Mouse (Mus musculus): ENCODE data around the gene Plod2.

Gene Plod2

GRCm38 (mm10) chr9:92541977-92542561 is at the start of gene Plod2:
Gene Plod2, plus strand, starts transcription at chr9:92542223.
- DNase-seq = peak; percentile 61

GRCm38 (mm10) chr9:92499710-92500410 is 42.2 kb upstream of the Plod2 start:
- DNase-seq = peak; percentile 94

- DNase-seq = no peak
These were observed 37.8 kb upstream of the Plod2 start for GRCm38 (mm10) chr9:92504256-92504655.

- DNase-seq = no peak
These were observed 37.1 kb upstream of the Plod2 start for GRCm38 (mm10) chr9:92504889-92505288.

GRCm38 (mm10) chr9:92511696-92512095 is 30.3 kb upstream of the Plod2 start:
- DNase-seq = no peak

- no peak for DNase-seq
These were observed 25.0 kb upstream of the Plod2 start for GRCm38 (mm10) chr9:92517036-92517435.

GRCm38 (mm10) chr9:92520751-92521150 is 21.3 kb upstream of the Plod2 start:
- no peak for DNase-seq

- DNase-seq = no peak
These were observed 17.5 kb upstream of the Plod2 start for GRCm38 (mm10) chr9:92524506-92524905.

- DNase-seq = no peak
These were observed 12.0 kb upstream of the Plod2 start for GRCm38 (mm10) chr9:92530055-92530454.

GRCm38 (mm10) chr9:92537735-92538134 is 4.3 kb upstream of the Plod2 start:
- no peak for DNase-seq

GRCm38 (mm10) chr9:92538216-92538615 is 3.8 kb upstream of the Plod2 start:
- DNase-seq = no peak

- peak; percentile 49 for DNase-seq
These were observed 781 bp downstream of the Plod2 start for GRCm38 (mm10) chr9:92542591-92543416.

- DNase-seq = no peak
These were observed 2.1 kb downstream of the Plod2 start for GRCm38 (mm10) chr9:92544146-92544545.

- DNase-seq = no peak
These were observed 3.0 kb downstream of the Plod2 start for GRCm38 (mm10) chr9:92545021-92545420.

- DNase-seq = no peak
These were observed 4.4 kb downstream of the Plod2 start for GRCm38 (mm10) chr9:92546446-92546845.

GRCm38 (mm10) chr9:92547106-92547505 is 5.1 kb downstream of the Plod2 start:
- DNase-seq = no peak

- DNase-seq = no peak
These were observed 5.8 kb downstream of the Plod2 start for GRCm38 (mm10) chr9:92547821-92548220.

- no peak for DNase-seq
These were observed 6.6 kb downstream of the Plod2 start for GRCm38 (mm10) chr9:92548603-92549002.

- peak; percentile 21 for DNase-seq
These were observed 7.9 kb downstream of the Plod2 start for GRCm38 (mm10) chr9:92549811-92550490.

- no peak for DNase-seq
These were observed 9.0 kb downstream of the Plod2 start for GRCm38 (mm10) chr9:92550981-92551380.

GRCm38 (mm10) chr9:92551666-92552065 is 9.6 kb downstream of the Plod2 start:
- no peak for DNase-seq

- DNase-seq = no peak
These were observed 10.7 kb downstream of the Plod2 start for GRCm38 (mm10) chr9:92552691-92553090.

Measured in right cerebral cortex, postnatal 4 days (tissue).